Mouse (Mus musculus) heart, embryonic 11.5 days (tissue): ENCODE results near the gene Surf4. TPM values are rescaled to one million over a fixed set of nuclear protein-coding genes. Genes with fewer than 3 reads are reported as not detected.
"Not testable (repeated sequence)": the region's sequence is repeated elsewhere in the genome, so short reads cannot be mapped to it uniquely, and the experiment has no call there.

Experiments
- ATAC-seq: fragments of 200-750 bp; cut with Nextera tagmentation; replicated peaks from 2 replicates; pipeline ENCODE4 v1.8.0; 2017; ENCODE audit warnings: moderate library complexity; ENCODE audit not compliant: insufficient number of reproducible peaks, low FRiP score, low TSS enrichment
- H3K27ac ChIP-seq: fragments of 300-500 bp; sonication (generic); 2 replicates; pipeline ENCODE4 v1.5.1; 2014; ENCODE audit warnings: mild to moderate bottlenecking, low read depth, low read length
- H3K27me3 ChIP-seq: fragments of 300-500 bp; sonication (generic); 2 replicates; pipeline ENCODE4 v1.6.1; 2014; ENCODE audit warnings: mild to moderate bottlenecking, low read length, mixed read lengths; ENCODE audit not compliant: control insufficient read depth, insufficient read depth
- H3K36me3 ChIP-seq: fragments of 300-500 bp; sonication (generic); 2 replicates; pipeline ENCODE4 v1.6.1; 2014; ENCODE audit warnings: mild to moderate bottlenecking, low read length, moderate library complexity, mixed read lengths; ENCODE audit not compliant: control insufficient read depth, insufficient read depth
- H3K4me1 ChIP-seq: fragments of 300-500 bp; sonication (generic); 2 replicates; pipeline ENCODE4 v1.6.1; 2014; ENCODE audit warnings: low read length; ENCODE audit not compliant: control insufficient read depth, insufficient read depth
- H3K4me2 ChIP-seq: fragments of 300-500 bp; sonication (generic); 2 replicates; pipeline ENCODE4 v1.6.1; 2014; ENCODE audit warnings: mild to moderate bottlenecking, moderate library complexity
- H3K4me3 ChIP-seq: fragments of 300-500 bp; sonication (generic); 2 replicates; pipeline ENCODE4 v1.5.1; 2014; ENCODE audit warnings: low read depth, low read length
- H3K9ac ChIP-seq: fragments of 300-500 bp; sonication (generic); 2 replicates; pipeline ENCODE4 v1.6.1; 2014; ENCODE audit warnings: mild to moderate bottlenecking, low read depth, low read length, moderate library complexity
- H3K9me3 ChIP-seq: fragments of 300-500 bp; sonication (generic); replicated peaks from 2 replicates; pipeline ENCODE4 v1.6.1; 2016; ENCODE audit warnings: low read length; ENCODE audit not compliant: control insufficient read depth
- WGBS: fragments of 180-500 bp; shearing (Covaris S2); extraction: QIAGEN DNeasy Blood & Tissue Kit; methylation state at CpG from one replicate; pipeline ENCODE4 v1.1.7; 2014; ENCODE audit not compliant: insufficient replicate concordance; 5-methylcytosine and 5-hydroxymethylcytosine counted together
- polyA plus RNA-seq: library from polyadenylated mRNA; unstranded; fragments of >200 nt; fragmentation: Nextera tagmentation; extraction: Ambion mirVana; gene quantifications from 2 replicates; pipeline ENCODE4 v1.2.1, GENCODE M21; 2014

Surf4 gene
- polyA plus RNA-seq, 1 experiment from 2014 or later: 197 TPM

- no peaks in the 10 kb centered on the region for H3K27me3 ChIP-seq
- peak overlapping the region; percentile 86 for H3K4me2 ChIP-seq
- peaks cover 23% of the 10 kb centered on the region for H3K36me3 ChIP-seq
- H3K4me3 ChIP-seq: peak overlapping the region; percentile 90
- peak overlapping the region; percentile 70; the same call in 1 of the 2 replicates for H3K27ac ChIP-seq
- no peaks in the 10 kb centered on the region for H3K9me3 ChIP-seq
- ATAC-seq: no peak
- peak overlapping the region; percentile 89 for H3K9ac ChIP-seq
- H3K4me1 ChIP-seq: peaks cover 15% of the 10 kb centered on the region
- 7% methylated on average over 7 of the region's 7 CpGs for WGBS
Observed at GRCm38 (mm10) chr2:26901834-26902400, 31.8 kb downstream of the Surf4 start.

- Histone ChIP-seq H3K4me3 (no peak overlapping the region), H3K27ac (no peak overlapping the region), H3K9ac (no peak overlapping the region), H3K27me3 (no peaks in the 10 kb centered on the region), H3K4me2 (no peak overlapping the region), H3K4me1 (peaks cover 15% of the 10 kb centered on the region), H3K9me3 (no peaks in the 10 kb centered on the region), H3K36me3 (peaks cover 23% of the 10 kb centered on the region)
- WGBS: 56% methylated on average over 1 of the region's 1 CpGs
- ATAC-seq: no peak
Observed at GRCm38 (mm10) chr2:26900731-26901130, 33.0 kb downstream of the Surf4 start.

GRCm38 (mm10) chr2:26895898-26896297 is 37.8 kb downstream of the Surf4 start:
- Histone ChIP-seq H3K27ac (no peak overlapping the region), H3K36me3 (peaks cover 44% of the 10 kb centered on the region), H3K4me3 (no peak overlapping the region), H3K9ac (no peak overlapping the region), H3K9me3 (no peaks in the 10 kb centered on the region), H3K27me3 (no peaks in the 10 kb centered on the region), H3K4me1 (no peaks in the 10 kb centered on the region), H3K4me2 (no peak overlapping the region)
- ATAC-seq: no peak
- 86% methylated on average over 4 of the region's 4 CpGs for WGBS

GRCm38 (mm10) chr2:26886170-26886569 is 47.6 kb downstream of the Surf4 start:
- 84% methylated on average over 4 of the region's 4 CpGs for WGBS
- not testable (repeated sequence) for H3K36me3 ChIP-seq

GRCm38 (mm10) chr2:26885541-26885940 is 48.2 kb downstream of the Surf4 start:
- not testable (repeated sequence) for H3K27ac ChIP-seq, H3K9me3 ChIP-seq, H3K4me3 ChIP-seq, H3K36me3 ChIP-seq, ATAC-seq, H3K27me3 ChIP-seq, H3K4me1 ChIP-seq, H3K9ac ChIP-seq, H3K4me2 ChIP-seq
- whole genome bisulfite sequencing: 94% methylated on average over 2 of the region's 2 CpGs

More at GRCm38 (mm10) chr2:26886170-26886569, 47.6 kb downstream of the Surf4 start:
- not testable (repeated sequence) for H3K27ac ChIP-seq, H3K4me2 ChIP-seq, H3K4me3 ChIP-seq, ATAC-seq, H3K9ac ChIP-seq, H3K4me1 ChIP-seq, H3K9me3 ChIP-seq, H3K27me3 ChIP-seq

GRCm38 (mm10) chr2:26878571-26878970 is 55.2 kb downstream of the Surf4 start:
- H3K27me3 ChIP-seq: no peaks in the 10 kb centered on the region
- no peak for ATAC-seq
- no peak overlapping the region for H3K4me2 ChIP-seq

GRCm38 (mm10) chr2:26870666-26871065 is 63.1 kb downstream of the Surf4 start:
- H3K4me1 ChIP-seq: no peaks in the 10 kb centered on the region
- no peak for ATAC-seq
- no peaks in the 10 kb centered on the region for H3K36me3 ChIP-seq
- WGBS: 45% methylated on average over 6 of the region's 6 CpGs
- H3K9ac ChIP-seq: no peak overlapping the region
- no peaks in the 10 kb centered on the region for H3K9me3 ChIP-seq
- H3K27ac ChIP-seq: no peak overlapping the region
- H3K4me2 ChIP-seq: no peak overlapping the region
- H3K4me3 ChIP-seq: no peak overlapping the region
- peaks cover 4% of the 10 kb centered on the region for H3K27me3 ChIP-seq

More at GRCm38 (mm10) chr2:26878571-26878970, 55.2 kb downstream of the Surf4 start:
- Histone ChIP-seq H3K27ac (no peak overlapping the region), H3K9me3 (no peaks in the 10 kb centered on the region), H3K36me3 (no peaks in the 10 kb centered on the region), H3K9ac (no peak overlapping the region), H3K4me1 (no peaks in the 10 kb centered on the region), H3K4me3 (no peak overlapping the region)

Other genes with a start within 250 kb of the Surf4 start
- not detected in 2 replicates for gene Abo, start 68.9 kb downstream of the Surf4 start, polyA plus RNA-seq
- 8.7 and 8.9 TPM in 2 replicates for gene Surf6, start 31.0 kb downstream of the Surf4 start, polyA plus RNA-seq
- gene Med22, start 23.3 kb downstream of the Surf4 start, polyA plus RNA-seq: 29.1 and 31.2 TPM in 2 replicates
- gene Rpl7a, start 23.2 kb downstream of the Surf4 start, polyA plus RNA-seq: 428 and 468 TPM in 2 replicates
- 32.0 and 32.1 TPM in 2 replicates for gene Surf2, start 17.6 kb downstream of the Surf4 start, polyA plus RNA-seq
- gene Surf1, start 17.4 kb downstream of the Surf4 start, polyA plus RNA-seq: 40.3 and 43.2 TPM in 2 replicates
- 0.10 and 0.14 TPM in 2 replicates for gene Stkld1, start 119 bp upstream of the Surf4 start, polyA plus RNA-seq
- 31.0 and 34.2 TPM in 2 replicates for gene Rexo4, start 30.5 kb upstream of the Surf4 start, polyA plus RNA-seq
- gene Adamts13, start 39.5 kb upstream of the Surf4 start, polyA plus RNA-seq: 0.07 TPM in 1 of 2 replicates, not detected in the other
- 37.4 and 46.4 TPM in 2 replicates for gene Cacfd1, start 76.0 kb upstream of the Surf4 start, polyA plus RNA-seq
- gene Slc2a6, start 94.1 kb upstream of the Surf4 start, polyA plus RNA-seq: 0.30 TPM in 1 of 2 replicates, not detected in the other
- 0.15 and 0.23 TPM in 2 replicates for gene Mymk, start 138.3 kb upstream of the Surf4 start, polyA plus RNA-seq
- 9.0 and 14.2 TPM in 2 replicates for gene Adamtsl2, start 145.5 kb upstream of the Surf4 start, polyA plus RNA-seq
- gene Fam163b, start 208.6 kb upstream of the Surf4 start, polyA plus RNA-seq: 0.39 and 0.54 TPM in 2 replicates
- gene Dbh, start 231.3 kb upstream of the Surf4 start, polyA plus RNA-seq: 0.47 and 0.63 TPM in 2 replicates